Mouse (Mus musculus): Measurements from ENCODE around the gene Sec61a1.

- TF ChIP-seq POLR2A (IDR thresholded peaks at IDR 0.05; ENCODE audit: control insufficient read depth in 1 of 2, insufficient read depth in 1 of 2, low read depth in 1 of 2, low read length in 2 of 2, poor library complexity in 1 of 2) (no peak), MEF2A (IDR thresholded peaks at IDR 0.05; ENCODE audit: extremely low read depth, insufficient replicate concordance, low read depth, low read length, poor library complexity, severe bottlenecking) (no peak), CTCF (IDR thresholded peaks at IDR 0.05 in 2 of 3, conservative IDR thresholded peaks at IDR 0.05 in 1 of 3; ENCODE audit: control insufficient read depth in 1 of 3, insufficient read depth in 1 of 3, low read depth in 2 of 3, low read length in 3 of 3, poor library complexity in 1 of 3, severe bottlenecking in 1 of 3) (peak in 2 of 3 experiments; percentile 43 to 58; a peak in 5 of 6 replicates), GABPA (IDR thresholded peaks at IDR 0.05; ENCODE audit: low read depth, low read length) (no peak), EP300 (IDR thresholded peaks at IDR 0.05; ENCODE audit: low read depth in 1 of 2, low read length in 2 of 2) (no peak), TAL1 (IDR thresholded peaks at IDR 0.05; ENCODE audit: low read length) (no peak), GATA1 (IDR thresholded peaks at IDR 0.05; ENCODE audit: low read depth, low read length) (no peak), MAFK (IDR thresholded peaks at IDR 0.05; ENCODE audit: borderline replicate concordance, low read depth, low read length) (no peak), MXI1 (IDR thresholded peaks at IDR 0.05; ENCODE audit: low read depth, low read length) (no peak), ELF1 (IDR thresholded peaks at IDR 0.05; ENCODE audit: low read depth, low read length) (no peak), CHD2 (IDR thresholded peaks at IDR 0.05; ENCODE audit: low read length) (no peak)
Observed at GRCm38 (mm10) chr6:88486893-88487292, 31.8 kb downstream of the Sec61a1 start.
